Mouse (Mus musculus): ENCODE data around the gene Tnn.

Tnn gene

GRCm38 (mm10) chr1:160043271-160043975, 110.0 kb downstream of the Tnn start:
- peak; percentile 21 for DNase-seq

GRCm38 (mm10) chr1:160042351-160042750, 111.0 kb downstream of the Tnn start:
- no peak for DNase-seq

- DNase-seq: no peak
Measured at GRCm38 (mm10) chr1:160041264-160041775, 112.1 kb downstream of the Tnn start.

GRCm38 (mm10) chr1:160039951-160040645, 113.3 kb downstream of the Tnn start:
- no peak for DNase-seq

GRCm38 (mm10) chr1:160036996-160037521, 116.3 kb downstream of the Tnn start:
- peak; percentile 73 for DNase-seq

- no peak for DNase-seq
Measured at GRCm38 (mm10) chr1:160035561-160035960, 117.8 kb downstream of the Tnn start.
